Mouse (Mus musculus): ENCODE results near the gene Spib. TPM values are rescaled to one million over a fixed set of nuclear protein-coding genes. Genes with fewer than 3 reads are reported as not detected.

The Spib gene
- polyA plus RNA-seq, 1 experiment from 2014 or later: not detected

DNA sequence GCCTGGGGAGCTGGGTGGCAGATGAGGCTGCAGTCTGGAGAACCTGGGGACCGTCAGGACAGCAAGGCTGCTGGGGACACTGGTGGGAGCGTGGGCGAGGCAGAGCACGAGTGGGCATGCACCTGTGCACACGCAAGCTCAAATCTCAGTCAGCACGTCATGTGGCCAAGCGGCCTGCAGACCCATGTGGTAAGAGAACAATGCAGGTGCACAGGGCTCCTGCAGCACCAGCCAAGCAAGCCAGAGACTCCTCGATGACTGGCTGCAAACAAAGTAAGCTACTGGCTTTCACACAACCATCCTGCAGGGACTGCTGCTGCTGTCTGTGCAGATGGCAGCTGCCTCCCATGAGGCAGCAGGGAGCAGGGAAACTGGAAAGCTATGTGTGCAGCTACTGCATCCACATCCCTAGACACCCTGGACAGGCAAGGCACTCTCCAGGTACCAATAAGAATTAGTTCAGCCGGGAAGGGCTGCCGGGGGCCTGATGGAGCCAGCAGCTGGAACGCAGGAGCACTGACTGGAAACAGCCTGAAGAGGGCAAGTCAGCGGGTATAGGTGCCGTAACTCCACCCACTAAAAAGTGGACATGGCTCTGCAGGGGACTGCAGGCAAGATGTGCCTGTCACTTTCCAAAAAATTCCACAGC, 44.8 kb downstream of the Spib start:
- Histone ChIP-seq H3K27ac (no peak overlapping the region), H3K9me3 (replicated peaks) (no peaks in the 10 kb centered on the region), H3K4me1 (no peaks in the 10 kb centered on the region), H3K27me3 (ENCODE audit: low read depth, poor library complexity, severe bottlenecking) (peaks cover 12% of the 10 kb centered on the region), H3K36me3 (peaks cover 37% of the 10 kb centered on the region), H3K4me3 (no peak overlapping the region)
- WGBS: 71% methylated on average over 13 of the region's 13 CpGs
- no peak for DNase-seq (ENCODE audit: low spot score)

GRCm38 (mm10) chr7:44485572-44486195, 46.2 kb downstream of the Spib start:
- DNase-seq (ENCODE audit: low spot score): no peak
- WGBS: 74% methylated on average over 7 of the region's 7 CpGs
- Histone ChIP-seq H3K27ac (no peak overlapping the region), H3K36me3 (peaks cover 23% of the 10 kb centered on the region), H3K9me3 (replicated peaks) (no peaks in the 10 kb centered on the region), H3K4me1 (no peaks in the 10 kb centered on the region), H3K4me3 (no peak overlapping the region), H3K27me3 (ENCODE audit: low read depth, poor library complexity, severe bottlenecking) (peaks cover 23% of the 10 kb centered on the region)

DNA sequence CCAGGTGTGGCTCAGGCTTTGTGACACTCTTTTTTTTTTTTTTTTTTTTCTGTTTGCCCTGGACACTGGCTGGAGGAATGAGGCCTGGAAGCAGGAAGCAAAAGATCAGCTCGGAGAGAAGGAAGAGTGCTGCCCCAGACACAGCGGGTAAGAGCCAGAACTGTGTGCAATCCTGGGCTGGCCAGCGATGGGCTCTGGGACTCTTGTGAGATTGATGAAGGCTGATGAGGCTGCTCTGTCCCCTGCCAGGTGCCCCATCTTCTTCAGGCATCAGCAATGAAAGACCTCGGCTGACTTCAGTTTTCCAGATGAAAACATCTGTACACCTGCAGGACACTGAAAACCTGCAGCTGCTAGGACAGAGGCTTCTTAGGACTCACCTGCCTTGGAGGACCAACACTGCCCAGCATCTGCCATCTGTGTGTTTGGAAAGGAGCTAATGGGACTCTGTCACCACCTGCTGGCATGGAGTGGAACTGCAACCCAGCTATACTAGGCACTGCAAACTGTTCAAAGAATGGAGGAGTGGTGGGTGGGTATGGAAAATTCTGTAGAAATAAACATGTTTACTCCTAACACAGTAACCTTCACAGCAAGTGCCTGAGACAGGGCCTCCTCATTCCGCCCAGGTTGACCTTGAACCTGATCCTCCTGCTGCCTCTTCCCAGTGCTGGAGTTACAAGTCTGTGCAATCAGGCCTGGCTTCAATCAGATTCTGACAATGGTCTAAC, 46.9 kb downstream of the Spib start:
- peaks cover 16% of the 10 kb centered on the region for H3K36me3 ChIP-seq
- DNase-seq (ENCODE audit: low spot score): peak; percentile 87
- no peak overlapping the region for H3K4me3 ChIP-seq
- H3K27me3 ChIP-seq (ENCODE audit: low read depth, poor library complexity, severe bottlenecking): peaks cover 30% of the 10 kb centered on the region
- no peaks in the 10 kb centered on the region for H3K9me3 ChIP-seq (replicated peaks)
- 37% methylated on average over 5 of the region's 5 CpGs for WGBS
- no peak overlapping the region for H3K27ac ChIP-seq
- H3K4me1 ChIP-seq: no peaks in the 10 kb centered on the region

- no peaks in the 10 kb centered on the region for H3K9me3 ChIP-seq (replicated peaks)
- peaks cover 9% of the 10 kb centered on the region for H3K36me3 ChIP-seq
- peaks cover 39% of the 10 kb centered on the region for H3K27me3 ChIP-seq (ENCODE audit: low read depth, poor library complexity, severe bottlenecking)
- H3K4me3 ChIP-seq: no peak overlapping the region
- no peaks in the 10 kb centered on the region for H3K4me1 ChIP-seq
- H3K27ac ChIP-seq: no peak overlapping the region
- no peak for DNase-seq (ENCODE audit: low spot score)
- 100% methylated on average over 1 of the region's 1 CpGs for WGBS
Observed at GRCm38 (mm10) chr7:44484109-44484508, 47.8 kb downstream of the Spib start.

DNA sequence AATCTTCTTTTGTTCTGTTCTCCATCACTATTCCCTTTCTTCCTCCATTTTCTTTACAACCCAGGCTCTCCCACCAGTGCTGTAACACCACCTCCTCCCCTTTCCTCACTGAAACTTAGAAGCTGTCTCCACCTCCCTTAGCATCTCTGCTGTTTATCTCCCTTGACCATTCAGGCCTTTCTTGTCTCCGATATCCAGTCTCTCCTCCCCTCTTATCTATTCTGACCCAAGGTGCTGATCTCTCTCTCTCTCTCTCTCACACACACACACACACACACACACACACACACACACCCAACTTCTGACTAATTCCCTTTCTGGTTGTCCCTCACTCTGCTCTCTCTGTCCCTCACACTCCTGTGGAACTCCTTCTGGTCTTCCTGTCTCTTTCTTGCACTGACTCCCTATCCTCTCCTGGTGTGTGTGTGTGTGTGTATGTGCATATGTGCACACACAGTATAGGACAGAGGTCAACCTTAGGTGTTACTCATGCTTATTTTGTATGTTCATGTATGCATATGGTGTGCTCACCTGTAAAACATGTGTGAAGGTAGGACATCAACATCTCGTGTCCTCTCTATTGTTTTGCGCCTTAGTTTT, 48.9 kb downstream of the Spib start:
- 72% methylated on average over 3 of the region's 3 CpGs for WGBS
- Histone ChIP-seq H3K27ac (no peak overlapping the region), H3K4me3 (no peak overlapping the region), H3K9me3 (replicated peaks) (no peaks in the 10 kb centered on the region), H3K36me3 (no peaks in the 10 kb centered on the region), H3K27me3 (ENCODE audit: low read depth, poor library complexity, severe bottlenecking) (peaks cover 51% of the 10 kb centered on the region), H3K4me1 (no peaks in the 10 kb centered on the region)
- DNase-seq (ENCODE audit: low spot score): no peak

Small RNA genes within 50 kb of the gene (microRNA-seq; reads per million reads assigned to microRNA genes)
- gene Mir7053: 0.88 reads per million

Other genes with a start within 250 kb of the Spib start
- gene Clec11a, start 225.2 kb downstream of the Spib start, polyA plus RNA-seq (2016; fragmentation: Nextera tagmentation; extraction: Ambion mirVana): 1.1 and 1.7 TPM in 2 replicates
- gene Shank1, start 221.8 kb downstream of the Spib start, polyA plus RNA-seq (2016; fragmentation: Nextera tagmentation; extraction: Ambion mirVana): 0.31 and 0.40 TPM in 2 replicates
- 1.1 and 1.9 TPM in 2 replicates for gene Syt3, start 148.0 kb downstream of the Spib start, polyA plus RNA-seq (2016; fragmentation: Nextera tagmentation; extraction: Ambion mirVana)
- gene 1700008O03Rik, start 146.3 kb downstream of the Spib start, polyA plus RNA-seq (2016; fragmentation: Nextera tagmentation; extraction: Ambion mirVana): 0.50 and 0.68 TPM in 2 replicates
- gene Lrrc4b, start 103.1 kb downstream of the Spib start, polyA plus RNA-seq (2016; fragmentation: Nextera tagmentation; extraction: Ambion mirVana): 0.06 and 0.21 TPM in 2 replicates
- not detected in 2 replicates for gene Aspdh, start 66.7 kb downstream of the Spib start, polyA plus RNA-seq (2016; fragmentation: Nextera tagmentation; extraction: Ambion mirVana)
- gene Josd2, start 64.1 kb downstream of the Spib start, polyA plus RNA-seq (2016; fragmentation: Nextera tagmentation; extraction: Ambion mirVana): 72.6 and 73.3 TPM in 2 replicates
- 78.6 and 91.4 TPM in 2 replicates for gene Emc10, start 35.5 kb downstream of the Spib start, polyA plus RNA-seq (2016; fragmentation: Nextera tagmentation; extraction: Ambion mirVana)
- gene Fam71e1, start 35.5 kb downstream of the Spib start, polyA plus RNA-seq (2016; fragmentation: Nextera tagmentation; extraction: Ambion mirVana): 10.6 and 16.5 TPM in 2 replicates
- gene Mybpc2, start 7.4 kb downstream of the Spib start, polyA plus RNA-seq (2016; fragmentation: Nextera tagmentation; extraction: Ambion mirVana): 0.05 and 0.11 TPM in 2 replicates
- gene Pold1, start 16.8 kb upstream of the Spib start, polyA plus RNA-seq (2016; fragmentation: Nextera tagmentation; extraction: Ambion mirVana): 175 and 184 TPM in 2 replicates
- 74.5 and 82.2 TPM in 2 replicates for gene Nr1h2, start 21.9 kb upstream of the Spib start, polyA plus RNA-seq (2016; fragmentation: Nextera tagmentation; extraction: Ambion mirVana)
- gene Napsa, start 40.3 kb upstream of the Spib start, polyA plus RNA-seq (2016; fragmentation: Nextera tagmentation; extraction: Ambion mirVana): 0.14 and 0.20 TPM in 2 replicates
- 0.21 and 0.28 TPM in 2 replicates for gene Kcnc3, start 58.6 kb upstream of the Spib start, polyA plus RNA-seq (2016; fragmentation: Nextera tagmentation; extraction: Ambion mirVana)
- gene Myh14, start 138.8 kb upstream of the Spib start, polyA plus RNA-seq (2016; fragmentation: Nextera tagmentation; extraction: Ambion mirVana): 0.63 and 1.8 TPM in 2 replicates
- not detected in 2 replicates for gene Izumo2, start 176.7 kb upstream of the Spib start, polyA plus RNA-seq (2016; fragmentation: Nextera tagmentation; extraction: Ambion mirVana)
- 37.7 and 38.1 TPM in 2 replicates for gene Vrk3, start 216.3 kb upstream of the Spib start, polyA plus RNA-seq (2016; fragmentation: Nextera tagmentation; extraction: Ambion mirVana)
- 2.6 and 3.1 TPM in 2 replicates for gene Zfp473, start 219.0 kb upstream of the Spib start, polyA plus RNA-seq (2016; fragmentation: Nextera tagmentation; extraction: Ambion mirVana)

All from limb, embryonic 10.5 days (tissue).